Mouse (Mus musculus) left cerebral cortex, adult 8-10 months (tissue): Measurements from ENCODE around the gene Ahcy. TPM values are rescaled to one million over a fixed set of nuclear protein-coding genes. Genes with fewer than 3 reads are reported as not detected.
"Not testable (repeated sequence)": the region's sequence is repeated elsewhere in the genome, so short reads cannot be mapped to it uniquely, and the experiment has no call there.

Experiments used
- DNase-seq, 2 experiments: peaks; one replicate each; pipeline ENCODE4 v3.0.0; 2022; ENCODE audit warnings: low spot score in 2 of 2
- total RNA-seq, 4 experiments: library from RNA; stranded (reverse); gene quantifications; 2 replicates each; pipeline ENCODE4 v1.2.4; 2022

Gene Ahcy
- total RNA-seq, result 10 to 100 TPM; 14.9 to 16.2 (median 15.5) TPM

DNA sequence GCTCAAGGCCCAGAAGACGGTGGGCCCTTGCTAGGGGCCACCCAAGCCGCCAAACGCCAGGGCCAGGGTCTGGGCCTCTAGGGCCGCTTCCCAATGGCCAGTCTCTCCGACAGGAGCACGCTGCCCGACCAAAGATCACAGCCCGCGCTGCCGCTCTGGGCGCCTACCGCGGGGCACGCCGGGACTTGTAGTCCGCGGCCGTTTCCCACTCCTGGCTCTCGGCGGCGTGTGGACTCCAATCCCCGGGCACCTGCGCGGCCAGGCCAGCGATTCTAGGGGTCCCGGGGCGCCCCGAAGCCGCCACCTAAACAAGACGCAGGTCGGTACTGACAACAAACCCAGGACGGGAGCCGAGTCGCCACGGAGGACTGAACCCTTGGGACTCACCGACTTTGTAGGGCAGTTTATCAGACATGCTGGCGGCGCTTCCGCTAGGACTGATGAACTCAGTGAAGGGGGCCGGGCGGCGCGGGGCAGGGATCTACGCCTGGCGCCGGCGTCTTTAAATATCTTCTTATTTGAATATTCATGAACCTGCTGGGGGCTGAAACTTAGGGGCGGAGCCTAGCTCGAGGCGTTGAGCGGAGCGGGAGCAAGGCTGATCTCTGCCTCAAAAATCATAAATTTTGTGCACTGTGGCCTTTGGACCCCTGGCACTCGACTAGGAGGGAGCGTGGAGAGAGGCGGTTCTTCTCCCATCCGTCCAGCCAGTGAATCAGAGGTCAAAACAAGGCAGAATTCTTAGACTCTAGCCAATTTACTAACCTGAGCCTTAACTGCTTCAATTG, at the start of gene Ahcy:
TSS of gene Ahcy (minus strand) at position 520 of the 788 bp plus-strand sequence.
- peak; percentile 85 to 88 for DNase-seq

DNA sequence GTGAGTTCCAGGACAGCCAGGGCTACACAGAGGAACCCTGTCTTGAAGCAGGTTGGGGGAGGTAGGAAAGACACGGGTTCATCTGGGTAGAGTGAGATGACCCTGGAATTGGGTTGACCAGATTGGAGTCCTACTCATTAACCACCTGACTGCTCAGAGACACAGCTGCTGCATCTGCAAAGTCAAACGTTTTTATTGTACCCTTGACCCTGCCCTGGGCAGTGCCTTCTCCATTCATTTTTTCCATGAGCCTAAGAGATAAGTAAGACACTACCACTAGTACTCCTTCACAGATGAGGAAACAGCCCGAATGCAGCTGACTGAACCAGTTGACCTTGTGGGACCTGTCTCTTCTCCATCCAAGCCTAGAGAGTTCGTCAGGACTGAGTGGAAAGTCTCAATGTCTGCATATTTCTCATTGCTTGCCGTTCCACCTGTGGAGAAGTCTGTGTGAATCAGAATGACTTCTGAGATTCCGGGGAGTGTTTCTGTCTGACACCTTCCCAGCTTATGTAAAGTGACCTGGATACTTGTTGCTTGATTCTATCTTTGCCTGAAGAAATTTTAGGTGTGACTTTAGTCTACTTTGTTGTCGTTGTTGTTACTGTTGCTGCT, 41.0 kb upstream of the Ahcy start:
- DNase-seq, result no peak

DNA sequence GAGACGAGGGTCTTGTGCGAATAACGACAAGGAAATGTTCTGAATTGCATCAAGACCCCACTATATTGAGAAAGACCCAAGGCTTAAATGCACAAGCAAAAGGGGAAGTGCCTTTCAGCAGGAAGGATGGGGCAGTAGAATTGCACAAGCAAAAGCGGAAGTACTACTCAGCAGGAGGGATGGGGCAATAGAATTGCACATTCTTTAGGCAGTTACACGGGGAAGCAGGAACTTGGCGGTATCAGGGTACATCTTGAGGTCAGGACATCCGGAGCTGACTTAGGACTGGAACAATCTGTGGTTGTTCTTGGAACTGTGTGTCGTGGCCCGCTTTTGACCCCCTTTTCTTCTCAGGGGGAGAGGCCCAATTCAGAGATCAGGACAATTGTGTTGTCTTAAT, 33.0 kb upstream of the Ahcy start:
- not testable (repeated sequence) for DNase-seq

DNA sequence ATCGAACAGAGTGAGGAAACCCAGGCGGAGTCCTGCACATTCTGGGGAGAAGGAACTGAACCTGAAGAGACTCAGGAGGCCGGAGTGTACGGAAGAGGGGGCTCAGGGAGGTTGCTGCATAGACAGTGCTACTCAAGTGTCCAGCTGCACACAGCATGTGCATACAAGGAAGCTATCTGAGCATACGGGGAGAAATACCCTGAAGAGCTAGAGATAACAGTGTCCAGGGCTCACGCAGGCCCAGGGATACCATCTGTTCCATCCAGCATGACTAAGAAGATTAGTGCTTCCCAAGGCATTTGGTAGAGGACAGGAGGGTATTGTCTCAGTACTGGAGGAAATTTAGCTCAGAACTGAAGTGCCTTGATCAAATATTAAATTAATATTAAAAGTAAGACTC, 29.3 kb upstream of the Ahcy start:
- DNase-seq, result no peak

DNA sequence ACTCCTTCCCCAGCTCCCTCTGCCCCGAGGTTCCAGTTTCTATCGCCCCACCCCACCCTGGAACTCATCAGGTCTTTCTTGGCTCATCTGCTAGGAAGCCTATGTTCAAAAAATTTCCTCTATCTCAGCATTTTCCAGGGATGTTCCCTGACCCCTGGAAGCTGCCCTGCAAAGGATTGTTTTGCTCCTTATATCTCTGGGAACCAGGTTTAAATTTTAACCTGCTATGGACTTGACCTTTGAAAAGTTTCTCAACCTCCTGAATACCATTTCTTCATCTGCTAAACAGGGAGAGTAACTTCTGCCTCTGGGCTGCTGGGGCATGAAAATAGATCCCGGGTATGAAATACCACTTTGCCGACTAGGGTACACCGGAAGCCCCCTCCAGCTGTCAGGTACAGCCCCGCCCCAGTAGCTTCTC, 27.5 kb upstream of the Ahcy start:
- no peak for DNase-seq

DNA sequence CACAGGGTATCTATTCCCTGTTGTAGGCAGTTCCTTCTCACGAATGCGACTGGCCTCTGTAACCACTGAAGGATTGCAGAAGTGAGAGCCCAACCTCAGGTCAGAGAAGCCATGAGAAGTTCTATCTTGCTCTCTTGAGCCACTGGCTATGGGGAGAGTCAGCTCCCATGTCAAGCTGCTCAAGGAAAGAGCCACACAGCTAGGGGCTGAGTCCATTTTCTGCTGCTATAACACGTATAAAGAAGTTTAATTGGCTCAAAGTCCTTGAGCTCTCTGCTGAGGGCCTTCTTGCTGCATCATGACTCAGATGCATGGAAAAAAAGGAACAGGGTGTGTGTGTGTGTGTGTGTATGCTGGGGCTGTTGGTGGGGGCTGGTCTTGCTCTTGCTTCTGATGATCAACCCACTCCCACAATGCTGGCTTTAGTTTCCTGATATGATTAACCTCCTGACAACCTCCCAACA, 26.5 kb upstream of the Ahcy start:
- DNase-seq, result no peak

DNA sequence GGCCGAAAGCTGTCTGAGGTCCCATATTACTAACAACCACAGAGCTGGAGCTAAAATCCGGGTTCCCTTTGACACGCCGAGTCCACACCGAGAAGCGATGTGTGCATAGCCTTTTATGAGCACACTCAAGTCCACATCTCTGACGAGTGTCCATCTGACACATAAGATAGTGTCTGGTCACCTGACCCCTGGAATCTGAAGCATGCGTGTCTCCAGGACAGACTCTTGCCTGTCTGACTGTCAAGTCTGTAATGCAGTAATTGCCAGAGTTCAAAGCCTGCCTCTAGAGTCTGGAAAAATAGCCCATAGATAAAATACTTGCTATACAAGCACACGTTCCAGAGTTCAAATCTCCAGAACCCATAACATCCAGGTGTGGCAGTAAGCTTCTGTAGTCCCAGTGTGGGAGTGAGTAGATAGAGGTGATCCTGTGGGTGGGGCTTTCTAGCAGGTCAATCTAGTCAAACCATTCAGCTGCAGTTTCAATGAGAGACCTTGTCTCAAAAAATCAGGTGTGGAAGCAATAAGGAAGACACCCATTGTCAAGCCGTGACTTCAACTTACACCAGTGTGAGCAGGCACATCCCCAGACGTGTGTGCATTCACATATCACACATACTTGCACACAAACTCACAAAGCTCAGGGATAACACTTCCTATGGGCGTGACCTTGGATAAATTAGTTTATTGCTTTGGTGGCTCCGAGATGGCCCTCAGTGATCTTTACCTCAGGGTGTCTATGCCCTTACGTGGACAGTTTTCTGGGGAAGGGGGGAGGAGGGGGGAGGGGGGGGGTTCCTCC, 25.9 kb upstream of the Ahcy start:
- DNase-seq, result no peak

DNA sequence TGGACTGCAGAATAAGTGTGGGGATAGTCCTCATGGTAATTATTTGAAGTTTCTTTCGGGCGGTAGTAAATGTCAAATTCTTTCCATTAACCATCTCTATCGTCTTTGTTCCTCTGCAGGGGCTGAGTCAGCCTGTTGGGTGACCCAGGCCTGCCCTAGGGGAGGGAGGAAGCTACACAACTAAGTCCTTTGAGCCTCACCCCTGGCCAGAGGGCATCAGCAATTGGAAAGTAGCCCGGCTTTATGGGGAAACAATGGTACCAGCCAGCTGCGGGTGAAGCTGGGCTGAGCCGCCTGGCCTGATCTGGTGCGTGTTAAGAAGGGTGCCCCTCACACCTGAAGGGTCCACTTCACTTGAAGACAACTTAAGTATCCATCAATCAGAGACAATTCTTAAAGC, 25.1 kb upstream of the Ahcy start:
- peak in 1 of 2 experiments; percentile 54 for DNase-seq

DNA sequence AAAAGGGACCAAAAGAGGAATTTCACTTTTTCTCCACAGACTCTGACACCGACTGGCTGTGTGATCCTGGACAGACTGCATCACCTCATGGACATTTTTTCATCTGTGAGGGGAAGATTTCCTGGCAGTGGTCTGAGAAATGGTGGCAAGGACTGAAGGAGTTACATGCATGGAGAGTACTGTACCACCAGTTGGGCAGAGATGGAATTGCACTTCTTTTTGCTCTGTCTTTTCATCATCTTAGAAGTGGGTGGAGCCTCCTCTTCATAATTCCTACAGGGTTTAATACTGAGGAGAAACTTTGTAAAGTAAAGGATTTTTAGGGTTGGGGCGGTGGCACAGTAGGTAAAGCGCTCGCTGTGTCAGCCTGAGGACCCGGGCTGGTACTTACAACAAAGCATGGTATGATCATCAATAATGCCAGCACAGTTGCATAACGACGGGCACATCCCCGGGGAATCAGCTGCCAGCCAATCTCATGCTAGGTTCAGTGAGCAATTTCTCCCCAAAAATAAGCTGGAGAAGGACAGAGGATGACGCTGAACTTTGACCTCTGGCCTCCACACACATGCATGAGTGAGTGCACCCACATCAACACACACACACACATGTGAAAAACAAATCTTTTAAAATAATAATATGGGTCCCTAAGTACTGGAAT, 24.6 kb upstream of the Ahcy start:
- no peak for DNase-seq

DNA sequence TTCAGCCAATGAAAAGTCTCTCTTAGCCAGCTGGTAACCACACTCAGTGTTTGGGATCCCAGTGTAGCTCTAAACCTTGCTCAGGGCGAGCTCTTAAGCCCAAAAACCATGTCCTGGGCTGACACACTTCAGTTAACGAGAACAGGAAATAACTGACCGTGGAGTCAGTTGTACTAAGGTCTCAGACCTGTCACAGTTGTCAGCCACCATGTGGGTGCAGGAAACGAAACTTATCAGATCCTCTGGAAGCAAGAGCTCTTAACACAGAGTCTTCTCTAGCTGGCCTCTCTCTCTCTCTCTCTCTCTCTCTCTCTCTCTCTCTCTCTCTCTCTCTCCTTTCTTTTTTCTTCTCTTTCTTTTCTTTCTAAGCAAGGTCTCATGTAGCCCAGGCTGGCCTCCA, 19.1 kb upstream of the Ahcy start:
- no peak for DNase-seq

DNA sequence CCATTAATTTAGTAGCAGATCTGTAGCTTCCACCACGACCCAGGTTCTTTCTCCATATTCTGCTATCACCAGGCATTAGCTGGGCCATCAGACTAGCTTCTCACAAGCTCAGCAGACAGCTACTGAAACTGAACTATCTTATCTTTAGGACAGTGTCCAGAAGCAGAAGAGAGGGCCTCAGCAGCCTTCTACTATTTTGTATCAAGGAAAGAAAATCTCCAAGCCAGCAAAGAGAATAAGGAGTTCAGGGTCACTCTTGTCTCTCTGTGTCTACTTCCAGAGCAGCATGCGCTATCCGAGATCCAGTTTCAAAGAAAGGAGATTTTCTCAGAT, 17.4 kb upstream of the Ahcy start:
- no peak for DNase-seq

DNA sequence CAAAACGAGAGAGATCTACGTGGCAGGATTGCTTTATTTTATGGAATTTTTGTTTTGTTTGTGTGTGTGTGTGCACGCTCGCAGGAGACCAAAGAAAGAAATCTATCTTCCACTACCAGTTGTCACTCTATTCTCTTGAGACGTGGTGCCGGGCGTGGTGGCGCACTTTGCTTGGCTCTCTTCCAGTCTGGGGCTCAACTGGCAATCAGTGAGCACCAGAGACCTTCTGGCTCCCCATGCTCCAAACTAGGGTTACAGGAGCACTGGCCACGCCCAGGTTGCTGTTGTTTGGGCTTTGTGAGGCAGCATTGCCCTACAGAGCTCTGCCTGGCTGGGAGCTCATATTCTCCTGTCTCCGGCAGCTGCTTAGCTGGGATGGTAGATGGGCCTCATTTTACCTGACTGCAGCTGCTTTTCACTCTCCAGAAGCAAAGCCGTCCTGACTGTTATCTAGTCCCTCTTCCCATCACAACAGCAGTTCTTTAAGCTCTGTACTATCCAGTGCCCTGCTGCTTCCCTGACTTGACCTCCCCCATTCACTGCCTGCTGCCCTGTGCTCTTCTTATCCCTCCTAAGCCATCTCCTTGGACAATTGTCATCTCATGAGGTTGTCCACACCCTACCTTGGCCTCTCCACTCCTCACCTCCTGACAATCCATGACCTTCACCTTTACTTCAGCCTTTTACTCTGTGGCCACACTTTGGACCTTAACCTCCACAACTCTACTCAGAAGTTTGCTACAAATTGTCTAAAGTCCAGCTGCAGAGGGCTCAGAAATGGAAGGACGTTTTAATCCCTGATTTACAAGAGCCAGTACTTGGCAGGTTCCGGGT, 16.8 kb upstream of the Ahcy start:
- no peak for DNase-seq

DNA sequence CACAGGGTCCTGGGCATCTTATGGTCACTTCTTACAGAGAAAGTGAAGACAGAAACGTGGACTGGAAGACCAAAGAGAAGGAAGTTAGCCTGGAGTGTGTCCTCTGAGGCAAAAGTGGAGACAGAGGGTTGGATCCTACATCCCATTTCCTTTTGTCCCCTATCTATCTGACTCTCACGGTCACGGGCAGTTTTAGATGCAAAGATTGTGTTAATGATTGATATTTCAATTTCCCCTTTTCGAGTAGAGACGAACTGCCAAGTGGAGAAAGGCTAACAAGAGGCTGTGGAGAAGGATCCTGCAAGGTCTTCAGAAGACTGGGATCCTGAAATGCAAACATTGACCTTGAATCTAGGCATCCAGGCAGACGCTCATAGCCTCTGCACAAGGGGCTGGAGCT, 14.0 kb upstream of the Ahcy start:
- no peak for DNase-seq

DNA sequence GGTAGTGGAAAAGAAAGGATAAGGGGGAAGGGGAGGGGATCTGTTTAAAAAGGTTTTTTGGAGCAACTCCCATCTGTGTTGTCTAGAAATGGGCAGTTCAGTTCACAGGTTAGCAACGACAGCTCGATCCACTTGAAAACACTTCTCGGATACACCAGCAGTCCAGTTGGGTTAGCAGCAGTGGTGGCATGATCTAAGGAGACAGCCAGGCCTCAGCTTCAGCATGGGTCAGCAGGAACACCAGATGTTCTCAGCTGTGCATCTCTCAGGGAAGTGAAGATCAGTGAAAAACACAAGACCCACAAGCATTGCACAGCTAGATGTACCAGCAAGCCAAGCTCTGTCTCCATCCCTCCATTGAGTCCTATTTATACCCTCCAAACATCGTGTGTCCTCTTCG, 12.0 kb upstream of the Ahcy start:
- DNase-seq, result no peak

DNA sequence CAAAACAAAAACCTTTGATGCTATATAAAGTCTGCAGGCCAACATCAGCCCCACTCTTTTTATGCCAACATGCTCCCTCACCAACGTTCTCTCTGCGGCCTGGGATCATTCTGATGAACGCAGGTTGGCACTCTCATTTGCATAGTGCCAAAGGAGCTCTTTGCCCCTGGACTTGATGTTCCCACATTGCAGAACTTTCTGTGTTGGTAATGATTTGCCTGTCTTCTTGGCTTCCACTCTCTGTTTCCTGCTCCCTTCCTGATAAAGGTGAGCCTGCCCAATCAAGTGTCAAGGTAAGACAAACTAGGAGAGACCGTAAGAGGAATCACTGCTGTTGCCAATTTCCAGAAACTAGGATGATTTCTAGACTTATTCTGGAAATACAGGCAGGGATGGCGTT, 10.2 kb upstream of the Ahcy start:
- no peak for DNase-seq

DNA sequence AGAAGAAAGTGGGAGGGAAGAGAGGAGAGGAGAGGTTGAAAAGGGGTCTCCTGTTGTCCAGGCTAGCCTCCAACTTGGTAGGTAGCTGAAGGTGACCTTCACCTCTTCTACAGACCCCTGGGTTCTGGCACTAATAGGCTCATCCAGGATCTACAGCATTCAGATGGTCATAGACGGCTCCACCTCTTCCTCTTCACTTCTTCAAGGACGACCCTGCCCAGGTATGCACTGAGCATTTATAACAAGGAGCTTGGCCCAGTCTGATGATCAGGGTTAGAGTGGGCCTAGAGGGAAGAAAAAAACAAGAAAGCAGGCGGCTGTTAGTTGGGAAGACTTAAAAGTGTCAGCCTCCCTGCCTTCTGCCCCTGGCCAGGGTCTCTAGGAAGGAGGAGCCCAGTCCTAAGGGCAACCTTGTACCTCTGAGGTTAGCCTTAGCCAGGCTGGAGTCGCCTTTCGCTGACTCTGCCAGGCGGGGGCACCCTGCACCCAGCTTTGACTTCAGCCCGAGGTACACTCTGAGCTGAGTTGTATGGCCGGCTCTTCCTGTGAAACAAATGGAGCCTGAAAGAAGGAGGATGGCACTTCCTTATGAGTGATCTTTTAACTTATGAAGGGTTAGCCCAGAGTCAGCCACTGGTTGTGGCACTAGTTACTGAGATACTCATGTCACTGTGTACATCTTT, 8.0 kb upstream of the Ahcy start:
- DNase-seq, result peak in 1 of 2 experiments; percentile 25

DNA sequence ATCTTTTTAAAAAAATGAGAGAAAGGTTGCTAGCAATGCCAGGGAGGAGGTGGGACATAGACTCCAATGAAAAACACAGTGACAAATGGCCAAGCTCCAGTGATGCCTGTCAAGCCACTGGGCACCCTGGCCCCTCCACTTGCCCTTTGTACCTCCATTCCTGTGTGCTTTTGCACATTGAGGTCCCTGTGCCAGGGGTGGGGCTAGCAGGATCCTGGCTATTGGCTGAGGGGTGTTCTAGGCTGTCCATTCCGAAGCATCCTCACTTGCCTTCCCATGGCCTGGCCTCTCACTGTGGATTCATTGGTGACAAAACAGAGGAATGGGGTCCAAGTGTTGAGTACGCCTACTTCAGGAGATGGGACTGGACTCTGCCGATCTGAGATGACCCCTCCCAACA, 6.8 kb upstream of the Ahcy start:
- DNase-seq, result no peak

DNA sequence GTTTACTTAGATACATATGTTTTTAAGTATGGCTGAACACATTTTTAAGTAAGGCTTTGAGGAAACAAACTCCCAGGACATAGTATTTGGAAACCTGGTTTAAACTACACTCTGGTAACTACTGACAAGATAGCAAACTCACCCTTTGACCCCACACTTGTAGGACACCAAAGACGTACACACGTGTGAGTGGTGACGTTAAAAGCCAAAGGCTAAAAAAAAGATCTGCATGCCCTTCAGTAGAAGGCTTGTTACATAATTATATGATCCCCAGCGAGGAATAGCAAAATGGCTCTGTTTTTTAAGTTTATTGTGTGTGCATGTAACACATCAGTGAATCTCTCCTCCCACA, 5.9 kb upstream of the Ahcy start:
- no peak for DNase-seq

DNA sequence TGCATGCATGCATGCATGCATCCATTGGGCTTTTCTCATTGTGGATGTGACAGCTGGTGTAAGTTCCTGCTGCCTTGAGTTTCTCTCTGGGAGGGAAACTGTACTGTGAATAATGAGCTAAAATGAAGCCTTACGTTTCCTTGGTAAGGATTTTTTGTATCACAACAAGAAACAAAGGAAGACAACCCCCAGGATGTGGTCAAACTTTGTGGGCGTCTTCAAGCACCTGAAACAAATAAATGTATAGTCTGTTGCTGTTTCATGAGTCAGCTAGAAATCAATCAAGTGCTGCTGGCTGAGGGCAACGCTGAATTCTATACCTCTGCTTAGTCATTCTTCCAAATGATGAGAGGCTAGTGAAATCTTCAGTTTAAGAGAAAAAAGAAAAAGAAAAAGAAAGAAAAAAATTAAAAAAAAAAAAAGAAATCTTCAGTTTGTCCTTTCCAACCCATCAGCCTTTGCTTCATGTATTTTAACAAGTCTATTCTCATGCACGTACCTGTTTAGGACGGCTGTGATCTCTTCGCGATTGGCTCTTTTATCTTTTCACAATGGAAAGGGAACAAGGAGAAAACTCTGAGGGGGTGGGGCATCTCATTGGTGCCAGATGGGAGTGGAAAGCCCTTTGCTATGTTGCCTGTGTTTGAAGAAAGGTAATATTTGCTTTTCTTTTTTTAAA, 5.3 kb upstream of the Ahcy start:
- no peak for DNase-seq

DNA sequence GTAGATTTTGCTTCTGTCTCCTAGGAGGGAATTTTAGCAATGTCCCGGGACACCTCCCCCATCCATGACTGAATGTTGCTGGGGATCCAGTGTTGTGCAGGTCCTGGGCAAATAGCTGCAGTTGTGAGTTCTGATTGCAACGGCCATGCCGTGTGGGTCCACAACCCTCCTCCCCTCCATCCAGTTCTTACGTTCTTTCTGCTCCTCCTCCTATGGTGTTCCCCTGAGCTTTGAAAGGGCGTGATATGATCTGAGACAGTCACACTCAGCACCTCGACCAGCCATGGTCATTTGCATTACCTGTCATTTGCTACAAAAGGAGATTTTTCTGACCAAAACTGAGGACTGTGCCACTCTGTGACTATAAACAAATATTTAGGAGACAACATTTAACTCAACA, 1.4 kb upstream of the Ahcy start:
- no peak for DNase-seq
